Mouse (Mus musculus) adrenal gland, adult 18-20 months (tissue): Measurements from ENCODE around the gene Ahnak. TPM values are rescaled to one million over a fixed set of nuclear protein-coding genes. Genes with fewer than 3 reads are reported as not detected.

Experiments
- total RNA-seq, 2 experiments: library from RNA; stranded (reverse); gene quantifications; 1 replicate in 1 of 2; 2 replicates in 1 of 2; pipeline ENCODE4 v1.2.3; 2021

Ahnak gene
- total RNA-seq, 2 experiments from 2014 or later = 88.9 to 162 TPM

Other genes starting within 250 kb of the Ahnak start
- 1 to 10 TPM; 2.0 to 2.3 TPM for gene 1700092M07Rik, start 248.6 kb upstream of the Ahnak start, total RNA-seq
- gene Stx5a, start 247.9 kb upstream of the Ahnak start, total RNA-seq = 100 to 1,000 TPM in 1 of 2 experiments, 10 to 100 TPM in 1; 78.2 to 103 TPM
- gene Nxf1, start 232.2 kb upstream of the Ahnak start, total RNA-seq = 100 to 1,000 TPM; 127 to 144 TPM
- 100 to 1,000 TPM; 114 to 116 TPM for gene Tmem223, start 218.3 kb upstream of the Ahnak start, total RNA-seq
- 10 to 100 TPM; 41.4 to 51.7 TPM for gene Tmem179b, start 214.8 kb upstream of the Ahnak start, total RNA-seq
- gene Taf6l, start 202.9 kb upstream of the Ahnak start, total RNA-seq = 10 to 100 TPM; 11.3 to 12.2 TPM
- gene Polr2g, start 190.7 kb upstream of the Ahnak start, total RNA-seq = 10 to 100 TPM; 81.3 to 97.9 TPM
- 1 to 10 TPM; 2.8 to 3.1 TPM for gene Zbtb3, start 186.7 kb upstream of the Ahnak start, total RNA-seq
- 10 to 100 TPM; 35.3 to 39.4 TPM for gene Ttc9c, start 170.0 kb upstream of the Ahnak start, total RNA-seq
- 10 to 100 TPM; 62.6 to 72.1 TPM for gene Hnrnpul2, start 169.3 kb upstream of the Ahnak start, total RNA-seq
- not detected for gene AC129217.1, start 159.5 kb upstream of the Ahnak start, total RNA-seq
- 100 to 1,000 TPM; 144 to 158 TPM for gene Bscl2, start 151.8 kb upstream of the Ahnak start, total RNA-seq
- gene Gng3, start 150.1 kb upstream of the Ahnak start, total RNA-seq = 1 to 10 TPM; 5.9 to 6.9 TPM
- gene Lrrn4cl, start 138.5 kb upstream of the Ahnak start, total RNA-seq = 1 to 10 TPM; 2.3 to 6.6 TPM
- 100 to 1,000 TPM; 178 to 202 TPM for gene Ubxn1, start 117.8 kb upstream of the Ahnak start, total RNA-seq
- 10 to 100 TPM; 55.2 to 65.6 TPM for gene Uqcc3, start 108.4 kb upstream of the Ahnak start, total RNA-seq
- 1 to 10 TPM; 6.4 to 7.1 TPM for gene Lbhd1, start 105.6 kb upstream of the Ahnak start, total RNA-seq
- not detected for gene Gm49403, start 105.4 kb upstream of the Ahnak start, total RNA-seq
- 10 to 100 TPM; 44.6 to 47.1 TPM for gene 1810009A15Rik, start 100.4 kb upstream of the Ahnak start, total RNA-seq
- 1 to 10 TPM; 3.2 to 9.1 TPM for gene Gm49416, start 100.4 kb upstream of the Ahnak start, total RNA-seq
- gene Ints5, start 96.3 kb upstream of the Ahnak start, total RNA-seq = 10 to 100 TPM; 23.3 to 23.9 TPM
- gene Ganab, start 91.2 kb upstream of the Ahnak start, total RNA-seq = 100 to 1,000 TPM; 163 to 212 TPM
- gene B3gat3, start 68.9 kb upstream of the Ahnak start, total RNA-seq = 10 to 100 TPM; 60.5 to 65.7 TPM
- gene Rom1, start 59.9 kb upstream of the Ahnak start, total RNA-seq = 10 to 100 TPM; 29.8 to 49.2 TPM
- gene Eml3, start 59.7 kb upstream of the Ahnak start, total RNA-seq = 10 to 100 TPM; 41.5 to 59.5 TPM
- gene Mta2, start 47.4 kb upstream of the Ahnak start, total RNA-seq = 10 to 100 TPM; 81.1 to 89.8 TPM
- gene Tut1, start 35.4 kb upstream of the Ahnak start, total RNA-seq = 10 to 100 TPM; 23.1 to 26.1 TPM
- gene Eef1g, start 22.2 kb upstream of the Ahnak start, total RNA-seq = 100 to 1,000 TPM; 334 to 342 TPM
- gene Scgb1a1, start 98.7 kb downstream of the Ahnak start, total RNA-seq = not detected
- gene Asrgl1, start 146.4 kb downstream of the Ahnak start, total RNA-seq = 10 to 100 TPM; 11.8 to 14.1 TPM